Mouse (Mus musculus): ENCODE measurements around the gene Hif1an.

Gene Hif1an

DNA sequence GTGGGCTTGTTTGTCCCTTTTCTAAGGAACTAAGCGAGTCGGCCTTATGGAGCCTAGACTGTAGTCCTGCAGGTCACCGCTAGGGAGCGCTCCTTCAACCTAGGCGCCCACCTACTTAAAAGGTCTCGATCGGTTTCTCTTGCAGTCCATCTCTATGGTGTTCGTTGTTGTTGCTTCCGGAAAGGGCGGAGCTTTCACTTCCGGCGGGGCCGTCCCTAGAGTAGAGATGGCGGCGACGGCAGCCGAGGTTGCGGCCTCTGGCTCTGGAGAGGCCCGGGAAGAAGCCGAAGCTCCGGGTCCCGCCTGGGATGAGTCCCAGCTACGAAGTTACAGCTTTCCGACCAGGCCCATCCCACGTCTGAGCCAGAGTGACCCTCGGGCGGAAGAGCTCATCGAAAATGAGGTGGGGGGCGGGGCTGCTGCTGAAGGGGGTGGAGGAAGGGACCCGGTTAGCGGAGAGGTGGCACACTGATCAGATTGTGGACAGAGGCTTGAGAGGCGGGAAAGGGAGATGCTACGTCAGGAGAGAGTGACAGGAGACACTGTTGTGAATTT is at the start of gene Hif1an:
TSS of gene Hif1an (plus strand) at position 199 of the 555 bp plus-strand sequence.
- in situ Hi-C loops (cut with MboI, MseI), result no loop called here

DNA sequence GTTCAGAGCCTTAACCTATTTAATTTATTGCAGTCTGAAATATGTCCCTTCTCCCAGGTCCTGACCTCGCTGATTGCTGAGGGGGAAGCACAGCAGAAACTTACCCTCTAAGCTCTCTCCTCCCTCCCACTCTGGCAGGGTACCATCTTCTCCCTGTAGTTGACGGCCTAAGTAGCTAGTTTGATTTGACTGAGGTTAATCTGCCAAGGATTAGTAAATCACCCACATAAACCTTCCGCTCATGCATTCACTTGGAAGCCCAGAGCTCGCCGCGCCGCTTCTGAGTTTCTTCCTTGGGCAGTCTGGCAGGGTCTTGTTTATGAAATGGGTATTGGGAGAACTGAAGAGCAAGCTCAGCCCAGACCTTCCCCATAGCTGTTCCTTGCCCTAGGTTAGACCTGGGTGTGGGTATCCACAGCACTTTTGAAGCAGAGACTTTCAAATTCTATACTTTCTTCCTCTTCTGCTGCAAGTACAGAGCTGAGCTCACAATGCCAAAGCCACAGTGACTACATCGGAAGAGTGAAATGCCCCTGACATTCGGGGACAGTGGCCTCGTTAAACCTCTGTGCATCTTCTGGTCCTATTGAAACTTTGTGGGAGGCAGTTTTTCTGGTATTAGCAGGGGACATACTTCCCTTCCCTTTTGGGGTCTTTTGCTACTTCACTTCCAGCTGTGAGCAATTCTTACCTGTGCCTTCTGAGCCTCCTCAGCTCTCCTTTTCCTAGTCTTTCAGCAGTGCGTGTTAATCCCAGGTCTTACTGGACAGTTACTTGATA is 49.4 kb upstream of the Hif1an start:
- in situ Hi-C loops (cut with MboI, MseI), result no loop called here

DNA sequence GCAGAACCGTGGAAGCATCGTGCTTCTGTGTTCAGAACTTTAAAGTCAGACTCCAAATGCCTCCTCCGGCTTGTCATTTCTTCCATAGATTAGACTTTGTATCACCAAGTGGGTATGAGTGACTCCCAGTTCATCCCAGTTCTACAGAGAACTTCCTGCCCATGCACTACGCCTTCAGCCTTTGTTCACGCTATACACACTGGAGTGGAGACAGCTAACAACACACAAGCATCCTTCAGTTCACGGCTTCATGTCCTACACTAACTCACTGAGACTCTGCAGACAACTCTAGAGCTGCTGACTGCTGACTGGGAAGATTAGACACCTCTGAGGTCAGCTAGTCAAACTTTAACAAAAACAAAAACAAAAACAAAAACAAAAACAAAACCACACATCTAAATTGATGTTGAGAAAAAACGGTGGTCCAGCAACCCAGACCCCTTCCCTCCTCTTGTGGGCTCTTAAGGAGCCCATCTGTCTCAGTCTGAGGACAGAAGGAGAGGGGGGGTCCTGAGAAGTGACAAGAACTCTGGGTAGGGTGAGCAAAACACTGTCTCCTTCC is 48.6 kb upstream of the Hif1an start:
- in situ Hi-C loops (cut with MboI, MseI), result no loop called here

DNA sequence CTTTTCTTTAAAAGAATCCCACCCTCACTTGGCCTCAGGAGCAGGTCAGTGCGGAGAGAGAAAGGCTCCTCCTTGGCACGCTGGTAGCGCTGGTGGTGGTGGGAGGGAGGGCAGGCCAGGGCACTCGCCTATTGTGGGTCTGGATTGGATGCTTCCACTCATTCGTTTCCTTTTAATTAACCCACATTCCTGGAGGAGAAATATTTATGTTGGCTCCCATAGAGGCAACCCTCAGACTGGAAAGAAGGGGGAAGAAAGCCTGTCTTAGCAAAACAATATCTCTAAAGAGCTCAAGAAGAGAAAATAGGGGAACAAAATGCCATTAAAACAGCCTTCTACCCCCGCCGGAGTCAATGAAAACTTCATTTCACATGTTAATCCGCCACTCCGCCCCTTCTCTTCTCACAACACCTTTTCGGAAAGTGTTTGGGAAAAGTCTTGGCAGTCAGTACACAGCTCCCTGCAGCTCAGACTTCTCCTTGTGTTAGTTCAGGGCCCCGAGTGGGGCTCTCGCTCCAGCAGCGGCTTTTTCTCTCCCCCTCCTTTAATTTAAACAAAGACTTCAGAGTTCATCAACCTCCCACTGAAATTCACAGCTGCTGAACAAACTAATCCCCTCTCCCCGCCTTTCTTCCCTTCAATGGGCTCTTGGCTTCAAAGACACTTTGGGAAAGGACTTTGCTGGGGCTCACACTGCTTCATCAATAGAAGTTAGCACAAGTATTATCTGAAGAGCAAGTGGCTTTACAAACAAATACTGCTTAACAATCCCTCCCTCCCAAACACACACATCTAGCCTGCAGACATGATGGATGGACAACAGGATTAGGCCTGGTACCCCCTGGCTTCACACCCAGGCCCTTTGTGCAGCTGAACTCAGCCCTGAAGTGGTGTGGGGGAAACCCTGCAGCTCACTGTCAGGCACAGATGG is 47.9 kb upstream of the Hif1an start:
- in situ Hi-C loops (cut with MboI, MseI), result no loop called here

DNA sequence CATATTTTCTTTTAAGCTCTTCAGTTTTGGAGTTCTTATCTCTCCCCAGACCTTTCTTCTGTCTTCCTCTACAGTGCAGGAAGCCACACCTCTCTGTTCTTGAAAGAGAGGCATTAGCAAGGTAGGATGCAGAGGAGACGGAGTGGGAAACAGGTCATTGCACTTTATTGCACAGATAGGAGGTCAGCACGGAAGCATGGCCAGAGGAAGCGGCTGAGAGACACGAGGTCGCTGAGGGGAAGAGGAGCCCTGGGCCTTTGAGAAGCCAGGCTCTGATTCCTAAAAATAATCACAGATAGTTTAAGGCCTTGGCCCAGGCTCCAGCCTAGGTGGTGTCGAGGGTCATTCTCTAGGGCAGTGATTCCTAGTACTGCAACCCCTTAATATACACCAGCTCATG is 46.9 kb upstream of the Hif1an start:
- in situ Hi-C loops (cut with MboI, MseI), result no loop called here

DNA sequence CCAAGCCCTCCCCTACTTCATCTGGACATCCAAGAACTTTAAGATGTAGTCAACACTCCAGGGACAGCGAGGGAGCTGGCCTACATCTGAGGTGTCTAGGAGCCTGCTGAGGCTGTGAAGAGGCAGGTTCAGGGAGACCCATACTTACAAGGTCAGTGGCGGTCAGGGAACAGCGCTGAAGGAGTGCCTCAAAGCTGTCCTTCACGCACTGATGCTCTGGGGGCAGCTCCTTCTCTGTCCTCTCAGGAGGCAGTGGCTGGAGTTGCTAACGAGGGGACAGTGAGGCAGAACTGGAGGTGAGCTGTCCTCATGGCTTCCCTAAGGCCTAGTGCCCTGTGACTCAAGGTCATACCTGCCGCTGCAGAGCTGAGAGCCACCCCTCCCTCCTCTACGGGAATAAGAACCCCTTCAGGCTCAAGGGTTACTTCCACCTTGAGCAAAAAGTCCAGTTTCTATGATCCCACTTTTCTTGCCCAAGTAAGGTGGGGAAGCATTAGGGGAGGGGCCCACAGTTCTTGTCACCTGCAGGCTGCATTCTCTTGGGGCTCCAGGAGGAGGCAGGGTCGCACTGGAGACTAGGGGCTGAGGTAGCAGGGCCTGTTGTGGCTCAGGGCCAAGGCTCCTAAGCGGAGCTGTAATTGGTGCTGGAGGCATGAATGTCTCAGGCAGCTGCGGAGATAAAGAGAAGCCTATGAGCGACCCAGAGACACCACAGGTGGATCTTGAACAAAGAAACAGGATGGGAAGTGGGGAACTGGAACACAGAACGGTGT is 44.5 kb upstream of the Hif1an start:
- in situ Hi-C loops (cut with MboI, MseI), result no loop called here

DNA sequence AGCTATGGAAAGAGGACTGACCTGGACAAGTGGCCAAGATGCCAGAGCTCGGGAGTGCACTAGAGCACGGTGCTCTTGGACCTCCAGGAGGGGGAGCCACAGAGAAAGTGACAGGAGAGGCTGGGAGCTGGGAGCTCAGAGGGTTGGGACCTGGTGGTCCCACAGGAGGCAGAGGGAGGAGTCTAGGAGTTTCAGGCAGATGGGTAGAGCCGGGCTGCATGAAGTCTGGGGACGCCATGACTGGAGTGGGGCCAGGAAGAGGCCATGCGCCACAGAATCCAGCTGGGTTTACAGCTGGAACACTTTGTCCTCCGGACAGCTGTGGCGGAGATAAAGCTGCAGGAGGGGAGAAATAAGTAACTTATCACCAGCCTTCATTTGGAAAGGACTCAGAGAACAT is 43.5 kb upstream of the Hif1an start:
- in situ Hi-C loops (cut with MboI, MseI), result no loop called here

DNA sequence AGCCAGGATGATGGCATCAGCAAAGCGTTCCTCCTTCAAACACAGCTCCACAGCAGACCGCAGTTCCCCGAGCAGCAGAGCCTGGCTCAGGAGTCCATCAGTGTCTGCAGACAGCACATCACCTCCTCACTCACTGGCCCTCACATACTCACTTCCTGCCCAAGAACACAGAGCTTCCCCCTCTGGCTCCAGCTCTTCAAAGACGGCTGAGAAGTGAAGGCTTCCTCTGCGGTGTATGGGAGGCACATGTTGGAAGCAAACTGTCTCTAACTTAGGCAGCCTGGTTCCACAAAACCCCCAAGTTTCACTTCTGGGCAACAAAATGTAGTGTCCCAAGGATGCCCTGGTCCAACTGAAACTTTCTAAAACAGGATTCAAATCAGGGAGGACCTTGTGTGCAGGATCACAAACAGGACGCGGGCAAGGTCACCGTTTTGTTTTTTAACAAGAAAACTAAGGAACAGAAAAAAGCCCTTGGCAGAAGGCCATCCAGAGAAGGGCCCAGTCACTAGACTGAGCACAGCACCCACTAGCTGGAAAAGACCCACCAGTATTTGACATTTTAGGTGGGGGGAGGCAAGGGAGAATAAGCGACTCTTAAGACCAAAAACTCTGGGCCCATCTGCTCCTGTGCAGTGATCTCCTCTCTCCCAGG is 37.0 kb upstream of the Hif1an start:
- in situ Hi-C loops (cut with MboI, MseI), result no loop called here

DNA sequence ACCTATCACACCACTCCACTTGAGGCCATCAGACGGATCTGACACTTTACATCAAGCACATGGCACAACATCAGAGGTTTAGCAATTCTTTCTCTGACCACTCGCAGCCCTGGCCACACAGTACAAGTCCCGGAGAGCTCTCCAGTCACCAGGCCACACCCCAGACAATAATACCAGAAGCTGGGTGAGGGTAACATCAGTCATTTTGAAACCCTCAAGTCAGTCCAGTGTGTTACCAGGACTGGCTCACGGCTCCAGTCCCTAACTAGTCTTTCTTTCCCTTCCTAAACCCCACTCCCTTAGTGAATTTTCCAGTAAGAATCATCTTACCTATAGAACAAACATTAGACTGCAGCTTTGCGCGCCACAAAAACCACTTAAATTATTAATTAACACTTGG is 32.6 kb upstream of the Hif1an start:
- in situ Hi-C loops (cut with MboI, MseI), result no loop called here

DNA sequence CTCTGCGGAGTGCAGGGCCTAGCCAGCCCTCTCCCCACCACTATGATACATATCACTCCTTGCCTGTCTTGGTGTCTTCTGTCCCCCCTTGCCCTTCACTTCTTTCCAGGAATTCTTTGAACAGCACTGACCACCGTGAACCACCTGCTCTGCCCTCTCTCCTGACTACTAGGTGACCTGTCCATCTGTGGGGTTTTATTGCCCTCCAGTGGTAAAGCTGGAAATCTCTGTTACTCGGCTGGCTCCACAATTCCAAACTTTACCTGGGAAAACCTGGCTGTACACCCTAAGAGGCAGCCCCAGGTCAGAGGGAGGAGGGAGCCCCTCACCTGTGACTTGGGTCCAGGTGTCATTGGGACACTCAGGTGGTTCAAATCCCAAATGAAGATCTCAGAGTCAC is 27.3 kb upstream of the Hif1an start:
- in situ Hi-C loops (cut with MboI, MseI), result no loop called here

DNA sequence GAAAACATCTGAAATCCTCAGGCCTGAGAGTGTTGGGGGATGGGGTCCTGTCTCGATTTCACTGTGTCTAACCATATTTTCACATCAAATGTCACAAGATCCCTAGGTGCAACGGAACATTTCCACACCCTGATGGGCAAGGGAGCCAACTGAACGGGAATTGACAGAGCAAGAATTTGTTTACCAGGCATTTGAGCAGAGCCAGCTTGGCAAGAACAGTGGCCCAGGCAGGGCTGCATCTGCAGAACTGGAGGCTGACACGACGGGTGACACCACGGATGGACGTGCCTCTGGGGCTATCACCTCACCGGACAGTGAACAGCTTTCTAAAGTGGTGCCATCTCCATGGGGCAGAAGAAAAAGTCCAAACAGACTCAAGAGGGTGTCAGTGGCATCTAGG is 25.2 kb upstream of the Hif1an start:
- in situ Hi-C loops (cut with MboI, MseI), result no loop called here

DNA sequence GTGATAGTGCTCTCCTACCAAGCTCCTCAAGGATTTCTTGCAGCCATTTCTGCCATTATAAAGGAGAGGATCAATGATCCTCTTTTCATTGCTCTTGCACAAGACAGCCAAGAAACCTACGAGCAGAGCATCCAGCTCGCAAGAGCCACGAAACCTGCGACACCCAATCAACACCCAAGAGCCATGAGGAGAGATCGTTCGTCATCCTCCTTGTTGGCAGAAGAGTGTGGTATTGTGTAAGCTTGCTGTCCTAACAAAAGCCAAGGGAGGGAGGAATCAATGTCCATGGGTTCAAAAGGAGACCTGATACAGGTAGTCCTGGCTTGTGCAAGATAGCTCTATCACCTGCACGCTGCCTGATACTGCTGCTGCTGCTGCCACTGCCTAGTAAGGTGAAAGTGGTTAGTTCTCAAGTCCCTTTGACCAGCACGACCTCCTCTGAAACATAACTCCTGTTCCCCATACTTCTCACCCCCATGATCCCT is 19.9 kb upstream of the Hif1an start:
- in situ Hi-C loops (cut with MboI, MseI), result loop anchor here (5.0 kb wide), 2 partner anchors 65 to 170 kb away; no protein-coding TSS in a partner anchor

DNA sequence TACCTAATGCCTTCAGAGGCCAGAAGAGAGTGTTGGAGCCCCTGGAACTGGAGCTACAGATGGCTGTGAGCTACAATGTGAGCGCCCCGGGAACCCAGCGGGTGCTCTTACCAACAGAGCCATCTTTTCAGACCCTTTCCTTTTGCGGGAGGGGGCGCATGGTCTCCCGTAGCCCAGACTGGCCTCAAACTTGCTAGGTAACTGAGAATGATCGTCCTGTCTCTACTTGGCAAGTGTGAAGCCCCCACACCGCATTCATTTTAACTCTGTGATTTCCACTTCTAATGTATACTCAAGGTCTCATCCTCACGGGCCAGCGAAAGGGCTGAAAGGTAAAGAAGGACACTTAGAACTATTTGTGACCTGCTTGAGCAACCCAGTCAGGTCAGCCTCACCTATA is 18.3 kb upstream of the Hif1an start:
- in situ Hi-C loops (cut with MboI, MseI), result loop anchor here (5.0 kb wide), 2 partner anchors 67 to 172 kb away; no protein-coding TSS in a partner anchor

DNA sequence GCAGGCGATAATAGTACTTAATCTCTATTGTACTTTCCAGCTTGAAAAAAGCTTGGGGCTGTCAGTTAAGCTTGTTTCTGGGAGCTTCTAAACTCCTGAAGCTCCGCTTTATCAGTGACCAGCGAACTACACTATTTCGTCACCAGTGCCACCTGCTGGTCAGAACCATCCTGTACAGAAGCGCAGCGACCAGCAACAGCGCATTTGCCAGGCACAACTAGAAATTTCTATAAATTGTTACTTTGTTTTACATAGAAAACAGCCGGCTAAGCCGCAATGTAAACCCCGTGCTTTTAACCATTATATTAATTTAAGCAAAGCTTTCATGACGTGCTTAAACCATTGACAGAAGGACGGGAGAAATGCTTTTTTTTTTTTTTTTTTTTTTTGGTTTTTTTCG is 17.9 kb upstream of the Hif1an start:
- in situ Hi-C loops (cut with MboI, MseI), result loop anchor here (5.0 kb wide), 2 partner anchors 67 to 172 kb away; no protein-coding TSS in a partner anchor

DNA sequence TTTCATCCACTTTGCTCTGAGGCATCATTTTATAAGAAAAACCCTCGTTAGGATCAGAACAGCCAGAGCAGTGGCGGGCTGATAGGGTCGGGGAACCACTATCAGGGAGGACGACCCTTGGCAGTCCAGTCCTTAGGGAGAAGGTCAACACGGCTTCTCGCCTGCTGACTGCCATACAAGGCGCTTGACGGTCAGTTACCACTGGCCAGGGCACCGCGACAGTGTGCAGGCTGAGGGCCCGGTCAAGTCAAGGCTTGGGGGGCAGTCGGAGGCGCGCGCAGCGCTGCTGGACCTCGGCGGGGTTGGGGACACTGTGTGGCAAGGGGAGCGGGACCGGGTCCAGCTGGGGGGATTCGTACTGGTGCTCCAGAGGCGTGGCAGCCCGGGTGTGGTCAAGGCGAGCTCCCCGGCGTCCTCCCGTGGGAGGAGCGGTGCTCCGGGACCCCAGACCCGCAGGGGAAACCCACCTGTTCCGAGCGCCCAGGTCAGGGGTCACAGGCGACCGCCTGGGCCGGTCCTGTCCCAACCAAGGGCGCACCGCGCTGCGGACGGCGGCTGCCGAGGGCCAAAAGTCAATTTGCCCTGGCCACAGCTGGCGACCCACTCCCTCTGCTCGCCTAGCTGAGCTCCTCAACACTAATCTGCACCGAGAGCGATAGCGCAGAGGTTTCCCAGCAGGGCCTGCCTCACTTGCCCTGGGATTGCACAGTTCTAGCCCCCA is 17.2 kb upstream of the Hif1an start, which contains the start of gene Sec31b:
TSS of gene Sec31b (minus strand) at position 544 of the 721 bp plus-strand sequence.
- in situ Hi-C loops (cut with MboI, MseI), result no loop called here

DNA sequence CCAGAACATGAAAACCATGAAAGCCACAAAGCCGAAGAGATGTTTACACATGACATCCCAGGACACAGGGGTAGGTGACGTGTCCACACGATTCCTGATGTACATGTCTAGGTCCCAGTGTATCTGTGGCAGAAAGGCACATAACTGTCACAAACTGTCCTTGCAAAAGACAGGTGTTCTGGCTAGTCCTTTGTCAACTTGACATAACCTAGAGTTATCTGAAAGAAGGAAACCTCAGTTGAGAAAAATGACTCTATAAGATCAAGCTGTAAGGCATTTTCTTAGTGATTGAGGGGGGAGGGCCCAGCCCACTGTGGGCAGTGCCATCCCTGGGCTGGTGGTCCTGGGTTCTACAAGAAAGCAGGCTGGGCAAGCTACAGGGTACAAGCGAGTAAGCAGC is 9.9 kb upstream of the Hif1an start, which contains the start of gene Gm20538:
TSS of gene Gm20538 (minus strand) at position 101 of the 400 bp plus-strand sequence.
- in situ Hi-C loops (cut with MboI, MseI), result no loop called here

DNA sequence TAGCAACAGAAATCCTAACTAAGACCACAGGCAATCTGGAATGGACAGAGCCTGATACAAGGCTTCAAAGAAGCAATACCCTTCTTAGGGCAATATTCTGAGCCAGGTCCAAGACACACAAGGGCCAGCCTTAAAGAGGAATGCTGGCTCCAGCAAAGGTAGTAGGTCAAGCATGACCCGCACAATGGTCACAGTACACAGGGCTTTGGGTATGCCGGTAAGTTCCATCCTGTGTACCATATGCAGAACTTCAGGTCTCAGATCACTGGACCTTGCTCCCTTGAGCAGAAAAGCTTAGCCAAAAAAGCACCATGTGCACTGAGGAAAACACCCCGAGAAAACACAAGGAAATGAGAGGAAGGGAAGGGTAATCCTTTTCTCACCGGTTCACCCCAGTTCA is 9.4 kb upstream of the Hif1an start:
- in situ Hi-C loops (cut with MboI, MseI), result no loop called here

DNA sequence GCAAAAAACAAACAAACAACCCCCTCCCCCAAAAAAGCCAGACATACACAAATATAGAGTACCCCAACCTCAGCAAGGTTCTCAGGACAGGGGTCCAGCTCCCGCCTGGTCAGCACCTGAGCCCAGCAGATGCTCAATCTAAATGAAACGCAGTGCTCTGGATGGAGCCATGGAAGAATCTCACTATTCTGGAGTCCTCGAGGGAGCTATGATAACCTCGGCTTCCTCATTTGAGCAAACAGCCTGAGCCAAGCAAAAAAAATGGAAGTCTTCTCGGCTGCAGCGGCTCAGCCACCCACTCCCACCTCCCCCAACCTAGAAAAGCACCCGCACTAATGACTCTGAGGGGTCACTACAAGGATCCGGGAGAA is 8.2 kb upstream of the Hif1an start:
- in situ Hi-C loops (cut with MboI, MseI), result no loop called here

DNA sequence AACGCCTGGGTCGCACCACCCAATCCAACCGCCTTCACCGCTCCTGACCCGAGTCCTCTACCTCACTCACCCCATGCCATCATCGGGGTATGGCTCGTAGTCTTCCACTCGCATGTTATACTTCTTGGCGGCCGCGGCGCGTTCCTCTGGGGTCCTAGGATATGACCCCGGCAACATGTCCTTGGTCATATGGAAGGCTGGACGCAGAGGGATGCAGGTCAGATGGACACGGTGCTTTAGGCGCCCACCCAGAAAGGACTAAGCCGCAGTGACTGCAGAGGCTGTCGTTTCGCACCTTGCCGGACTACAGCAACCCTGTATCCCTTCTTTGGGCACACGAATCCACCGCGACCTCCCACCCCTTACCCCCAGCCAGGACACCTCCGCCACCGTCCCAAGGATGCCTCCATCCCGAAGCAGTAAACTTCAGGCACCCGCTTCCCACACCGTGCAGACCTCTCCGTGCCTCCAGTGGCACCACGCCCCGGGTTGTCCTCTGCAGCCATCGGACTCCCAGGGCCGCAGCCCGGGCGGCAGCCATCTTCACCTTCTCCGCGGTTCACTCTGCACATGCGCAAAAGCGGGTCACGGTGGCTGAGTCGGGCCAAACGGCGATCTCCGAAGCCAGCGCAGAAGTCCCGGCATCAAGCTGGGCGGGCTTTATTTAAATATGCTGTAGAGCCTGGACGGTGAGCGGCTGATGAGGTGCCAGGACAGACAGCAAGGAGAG is 7.6 kb upstream of the Hif1an start, which contains the start of gene Ndufb8:
TSS of gene Ndufb8 (minus strand) at position 580 of the 730 bp plus-strand sequence.
- in situ Hi-C loops (cut with MboI, MseI), result no loop called here

Data from T-helper 1 cell (primary cell).